Mouse (Mus musculus) MEL (cell line): ENCODE measurements at regions not wholly inside any gene's neighbourhood (a gene's known extent, or its start where the extent isn't known, plus 50 kb on each side); places are given as distances from the start of the nearest gene placed in this dataset.

ENCODE experiments used
- DNase-seq: peaks from one replicate; pipeline ENCODE4 v3.0.0; 2011; ENCODE audit warnings: low read depth, low spot score
- H3K27ac ChIP-seq: 2 replicates; pipeline ENCODE4 v1.5.1; 2012; ENCODE audit warnings: low read depth, mild to moderate bottlenecking, control low read depth, low read length, moderate library complexity; ENCODE audit not compliant: control insufficient read depth
- H3K27me3 ChIP-seq, 2 experiments: fragments of 150-350 bp in 1 of 2; sonication (generic) in 1 of 2; 2 replicates each; pipeline ENCODE4 v1.6.1; 2012; ENCODE audit warnings: low read length in 2 of 2, mild to moderate bottlenecking in 2 of 2, improper control_type of control experiment in 1 of 2, moderate library complexity in 1 of 2; ENCODE audit not compliant: insufficient read depth in 2 of 2, control insufficient read depth in 1 of 2
- H3K36me3 ChIP-seq, 2 experiments: 2 replicates each; pipeline ENCODE4 v1.6.1; 2012 to 2014; ENCODE audit warnings: low read length in 2 of 2, improper control_type of control experiment in 1 of 2, inconsistent platforms in 1 of 2, mild to moderate bottlenecking in 1 of 2; ENCODE audit not compliant: insufficient read depth in 2 of 2, control insufficient read depth in 1 of 2
- H3K4me1 ChIP-seq, 2 experiments: fragments of 150-350 bp in 1 of 2; sonication (generic) in 1 of 2; 2 replicates each; pipeline ENCODE4 v1.6.1; 2012; ENCODE audit warnings: low read length in 2 of 2, improper control_type of control experiment in 1 of 2, mild to moderate bottlenecking in 1 of 2; ENCODE audit not compliant: insufficient read depth in 2 of 2, control insufficient read depth in 1 of 2
- H3K4me3 ChIP-seq, 2 experiments: fragments of 150-350 bp in 1 of 2; sonication (generic) in 1 of 2; 2 replicates each; pipeline ENCODE4 v1.5.1; 2012; ENCODE audit warnings: low read depth in 2 of 2, low read length in 2 of 2, mild to moderate bottlenecking in 2 of 2, moderate library complexity in 2 of 2, control low read depth in 1 of 2, improper control_type of control experiment in 1 of 2; ENCODE audit not compliant: control insufficient read depth in 1 of 2, insufficient read depth in 1 of 2
- H3K79me2 ChIP-seq: 2 replicates; pipeline ENCODE4 v1.6.1; 2012; ENCODE audit warnings: mild to moderate bottlenecking, low read length, moderate library complexity; ENCODE audit not compliant: control insufficient read depth, poor library complexity, insufficient read depth
- H3K9ac ChIP-seq: 2 replicates; pipeline ENCODE4 v1.6.1; 2012; ENCODE audit warnings: low read depth, mild to moderate bottlenecking, control low read depth, low read length, moderate library complexity; ENCODE audit not compliant: control insufficient read depth, poor library complexity, severe bottlenecking
- H3K9me3 ChIP-seq: fragments of 150-350 bp; sonication (generic); replicated peaks from 2 replicates; pipeline ENCODE4 v1.6.1; 2012; ENCODE audit warnings: mild to moderate bottlenecking, low read length, improper control_type of control experiment, moderate library complexity; ENCODE audit not compliant: insufficient read depth
- CHD1 ChIP-seq: IDR thresholded peaks from 2 replicates; pipeline ENCODE4 v1.6.1; 2012; ENCODE audit warnings: low read depth, mild to moderate bottlenecking, inconsistent platforms, low read length, improper control_type of control experiment
- CHD2 ChIP-seq: IDR thresholded peaks from 2 replicates; pipeline ENCODE4 v1.6.1; 2011; ENCODE audit warnings: low read length, improper control_type of control experiment
- CTCF ChIP-seq, 3 experiments: IDR thresholded peaks in 2 of 3; conservative IDR thresholded peaks in 1 of 3; 2 replicates each; pipeline ENCODE4 v1.5.1; 2011 to 2012; ENCODE audit warnings: low read length in 3 of 3, low read depth in 2 of 3, mild to moderate bottlenecking in 2 of 3, improper control_type of control experiment in 1 of 3, inconsistent platforms in 1 of 3, mixed read lengths in 1 of 3, moderate library complexity in 1 of 3; ENCODE audit not compliant: control insufficient read depth in 1 of 3, insufficient read depth in 1 of 3, poor library complexity in 1 of 3, severe bottlenecking in 1 of 3
- E2F4 ChIP-seq: IDR thresholded peaks from 2 replicates; pipeline ENCODE4 v1.6.1; 2011; ENCODE audit warnings: low read depth, low read length, improper control_type of control experiment, borderline replicate concordance
- ELF1 ChIP-seq: IDR thresholded peaks from 2 replicates; pipeline ENCODE4 v1.6.1; 2014; ENCODE audit warnings: low read depth, mild to moderate bottlenecking, inconsistent platforms, low read length, improper control_type of control experiment, moderate library complexity
- ETS1 ChIP-seq: IDR thresholded peaks from 2 replicates; pipeline ENCODE4 v1.6.1; 2012; ENCODE audit warnings: low read depth, mild to moderate bottlenecking, inconsistent platforms, low read length, improper control_type of control experiment, moderate library complexity
- GABPA ChIP-seq: IDR thresholded peaks from 2 replicates; pipeline ENCODE4 v1.6.1; 2012; ENCODE audit warnings: low read depth, mild to moderate bottlenecking, inconsistent platforms, low read length, improper control_type of control experiment, moderate library complexity
- GATA1 ChIP-seq: IDR thresholded peaks from 2 replicates; pipeline ENCODE4 v1.6.1; 2011; ENCODE audit warnings: low read depth, low read length, improper control_type of control experiment
- JUND ChIP-seq: IDR thresholded peaks from 2 replicates; pipeline ENCODE4 v1.6.1; 2011; ENCODE audit warnings: low read depth, mild to moderate bottlenecking, improper control_type of control experiment, low read length
- MAFK ChIP-seq: IDR thresholded peaks from 2 replicates; pipeline ENCODE4 v1.6.1; 2011; ENCODE audit warnings: low read depth, mild to moderate bottlenecking, low read length, improper control_type of control experiment, borderline replicate concordance
- MAX ChIP-seq: IDR thresholded peaks from 2 replicates; pipeline ENCODE4 v1.6.1; 2011; ENCODE audit warnings: low read length, improper control_type of control experiment
- MAZ ChIP-seq: IDR thresholded peaks from 2 replicates; pipeline ENCODE4 v1.6.1; 2012; ENCODE audit warnings: low read depth, mild to moderate bottlenecking, inconsistent platforms, low read length, improper control_type of control experiment
- MXI1 ChIP-seq: IDR thresholded peaks from 2 replicates; pipeline ENCODE4 v1.6.1; 2011; ENCODE audit warnings: mild to moderate bottlenecking, low read depth, low read length, improper control_type of control experiment
- MYB ChIP-seq: IDR thresholded peaks from 2 replicates; pipeline ENCODE4 v1.6.1; 2011; ENCODE audit warnings: mild to moderate bottlenecking, low read depth, low read length, improper control_type of control experiment
- MYC ChIP-seq: IDR thresholded peaks from 2 replicates; pipeline ENCODE4 v1.6.1; 2011; ENCODE audit warnings: low read depth, mild to moderate bottlenecking, low read length, improper control_type of control experiment, moderate library complexity
- NRF1 ChIP-seq: IDR thresholded peaks from 2 replicates; pipeline ENCODE4 v1.6.1; 2014; ENCODE audit warnings: low read depth, mild to moderate bottlenecking, inconsistent platforms, low read length, improper control_type of control experiment, moderate library complexity; ENCODE audit not compliant: poor library complexity, insufficient read depth, severe bottlenecking
- POLR2A ChIP-seq, 2 experiments: IDR thresholded peaks; 2 replicates each; pipeline ENCODE4 v1.6.1; 2011 to 2012; ENCODE audit warnings: low read length in 2 of 2, mild to moderate bottlenecking in 2 of 2, control low read depth in 1 of 2, improper control_type of control experiment in 1 of 2, low read depth in 1 of 2, moderate library complexity in 1 of 2; ENCODE audit not compliant: control insufficient read depth in 1 of 2, insufficient read depth in 1 of 2, poor library complexity in 1 of 2
- POLR2AphosphoS5 ChIP-seq: IDR thresholded peaks from 2 replicates; pipeline ENCODE4 v1.6.1; 2012; ENCODE audit warnings: low read depth, borderline replicate concordance, mild to moderate bottlenecking, inconsistent platforms, low read length, moderate library complexity, mixed read lengths
- RAD21 ChIP-seq: IDR thresholded peaks from 2 replicates; pipeline ENCODE4 v1.6.1; 2011; ENCODE audit warnings: mild to moderate bottlenecking, low read depth, low read length, improper control_type of control experiment
- SIN3A ChIP-seq: IDR thresholded peaks from 2 replicates; pipeline ENCODE4 v1.6.1; 2012; ENCODE audit warnings: low read length, improper control_type of control experiment, inconsistent platforms
- TAL1 ChIP-seq: IDR thresholded peaks from 2 replicates; pipeline ENCODE4 v1.6.1; 2012; ENCODE audit warnings: mild to moderate bottlenecking, inconsistent platforms, low read length, moderate library complexity, mixed read lengths
- TBP ChIP-seq: IDR thresholded peaks from 2 replicates; pipeline ENCODE4 v1.8.0; 2011; ENCODE audit warnings: low read depth, low read length, improper control_type of control experiment
- TCF12 ChIP-seq: IDR thresholded peaks from 2 replicates; pipeline ENCODE4 v1.6.1; 2014; ENCODE audit warnings: low read depth, mild to moderate bottlenecking, inconsistent platforms, low read length, improper control_type of control experiment, moderate library complexity
- UBTF ChIP-seq: IDR thresholded peaks from 2 replicates; pipeline ENCODE4 v1.6.1; 2012; ENCODE audit warnings: low read depth, mild to moderate bottlenecking, inconsistent platforms, low read length, improper control_type of control experiment, moderate library complexity, borderline replicate concordance; ENCODE audit not compliant: insufficient read depth
- USF1 ChIP-seq: IDR thresholded peaks from 2 replicates; pipeline ENCODE4 v1.6.1; 2014; ENCODE audit warnings: low read depth, mild to moderate bottlenecking, inconsistent platforms, low read length, improper control_type of control experiment, moderate library complexity
- ZC3H11A ChIP-seq: IDR thresholded peaks from 2 replicates; pipeline ENCODE4 v1.6.1; 2012; ENCODE audit warnings: low read depth, mild to moderate bottlenecking, inconsistent platforms, low read length, improper control_type of control experiment
- ZNF384 ChIP-seq: IDR thresholded peaks from 2 replicates; pipeline ENCODE4 v1.6.1; 2012; ENCODE audit warnings: low read depth, mild to moderate bottlenecking, inconsistent platforms, low read length, improper control_type of control experiment

GRCm38 (mm10) chr17:63690829-63691689, 171.8 kb upstream of the Fer start:
- Histone ChIP-seq H3K9me3 (no peaks in the 10 kb centered on the region), H3K36me3 (no peaks in the 10 kb centered on the region), H3K27me3 (no peaks in the 10 kb centered on the region), H3K79me2 (no peaks in the 10 kb centered on the region), H3K4me3 (no peak overlapping the region), H3K4me1 (no peaks in the 10 kb centered on the region), H3K27ac (no peak overlapping the region), H3K9ac (no peak overlapping the region)
- TF ChIP-seq JUND (no peak), USF1 (no peak), CHD2 (no peak), MAX (no peak), MYB (no peak), MAZ (no peak), RAD21 (no peak), GATA1 (no peak), E2F4 (no peak), CHD1 (no peak), POLR2AphosphoS5 (no peak)
- no peak for DNase-seq

- no peaks in the 10 kb centered on the region for H3K36me3 ChIP-seq
- no peak overlapping the region for H3K27ac ChIP-seq
- no peaks in the 10 kb centered on the region for H3K27me3 ChIP-seq
- H3K4me1 ChIP-seq: no peaks in the 10 kb centered on the region
- no peak for TF ChIP-seq CTCF (IDR thresholded peaks at IDR 0.05 in 2 of 3, conservative IDR thresholded peaks at IDR 0.05 in 1 of 3; ENCODE audit: control insufficient read depth in 1 of 3, insufficient read depth in 1 of 3, low read depth in 2 of 3, low read length in 3 of 3, poor library complexity in 1 of 3, severe bottlenecking in 1 of 3)
- no peak for TF ChIP-seq ZC3H11A
- TF ChIP-seq SIN3A: no peak
- TF ChIP-seq TAL1: no peak
- TF ChIP-seq TCF12: no peak
- no peaks in the 10 kb centered on the region for H3K79me2 ChIP-seq
- no peak overlapping the region for H3K9ac ChIP-seq
- H3K9me3 ChIP-seq: no peaks in the 10 kb centered on the region
- DNase-seq: no peak
- H3K4me3 ChIP-seq: no peak overlapping the region
Measured at GRCm38 (mm10) chr17:63691690-63691968, 171.2 kb upstream of the Fer start.

- no peaks in the 10 kb centered on the region for H3K9me3 ChIP-seq
- H3K27ac ChIP-seq: no peak overlapping the region
- no peaks in the 10 kb centered on the region for H3K79me2 ChIP-seq
- H3K27me3 ChIP-seq: no peaks in the 10 kb centered on the region
- no peaks in the 10 kb centered on the region for H3K36me3 ChIP-seq
- no peak for DNase-seq
- H3K9ac ChIP-seq: no peak overlapping the region
- H3K4me1 ChIP-seq: no peaks in the 10 kb centered on the region
- no peak overlapping the region for H3K4me3 ChIP-seq
- TF ChIP-seq MAFK (no peak), JUND (no peak), CHD1 (no peak), TBP (no peak), ZNF384 (no peak), ELF1 (no peak), NRF1 (no peak), SIN3A (no peak), ZC3H11A (no peak), MYC (no peak), RAD21 (no peak), POLR2A (IDR thresholded peaks at IDR 0.05; ENCODE audit: control insufficient read depth in 1 of 2, insufficient read depth in 1 of 2, low read depth in 1 of 2, low read length in 2 of 2, poor library complexity in 1 of 2) (no peak), MYB (no peak), ETS1 (no peak), MXI1 (no peak), GABPA (no peak), UBTF (no peak)
Measured at GRCm38 (mm10) chr17:63693274-63693673, 169.6 kb upstream of the Fer start.
